Mouse (Mus musculus) c-Kit-positive CD71-negative TER-119-negative erythroid progenitor cells, embryonic 14.5 days (primary cell): ENCODE measurements around the gene Tceal1.

Experiments used
- DNase-seq: peaks from one replicate; pipeline ENCODE4 v3.0.0-alpha.2; 2013; ENCODE audit warnings: low read depth

Tceal1 gene

DNA sequence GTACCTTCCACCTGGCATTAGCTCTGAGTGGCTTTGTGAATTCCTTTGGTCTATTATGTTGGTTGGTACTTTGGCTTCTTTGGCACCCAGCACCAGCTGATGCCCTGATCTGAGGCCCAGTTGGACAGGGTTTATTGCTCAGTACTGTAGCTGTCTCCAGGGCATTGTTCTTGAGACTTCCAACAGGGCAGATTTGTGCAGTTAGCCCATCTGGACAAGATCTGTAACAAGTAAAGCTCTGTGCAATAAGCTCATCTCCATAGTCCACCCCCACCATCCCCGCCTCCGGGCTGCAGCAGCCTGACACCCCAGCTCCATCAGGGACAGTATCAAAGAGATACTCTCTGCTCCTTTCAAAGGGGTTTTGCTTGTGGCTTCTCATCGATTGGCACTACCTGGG lies 47.7 kb downstream of the Tceal1 start:
- DNase-seq: no peak
